ENCODE assay signal across 8 mouse cellular contexts in genomic region chr3:98428449-98428775, GRCm38 (mm10). TPM values are rescaled to one million over a fixed set of nuclear protein-coding genes. Genes with fewer than 3 reads are reported as not detected.
A peak's percentile ranks its signal among the peaks of the same experiment; 100 is the strongest.
DNase-seq lines count a peak whose midpoint lies in the region; ATAC-seq and TF ChIP-seq lines count a peak whose summit lies in the region.

No protein-coding gene starts in this region.

- peak overlapping the region; percentile 44 for H3K9ac ChIP-seq in forebrain, embryonic 15.5 days (replicated peaks)
- peak overlapping the region; percentile 59 for H3K9ac ChIP-seq in liver, embryonic 11.5 days (ENCODE audit: low read depth, low read length)

- H3K4me2 ChIP-seq in forebrain, embryonic 15.5 days (replicated peaks), result peak overlapping the region; percentile 85
- H3K4me2 ChIP-seq in liver, embryonic 11.5 days, result peak overlapping the region; percentile 97

- no peak overlapping the region for H3K27ac ChIP-seq in gastrocnemius, adult 2 months
- no peak overlapping the region for H3K27ac ChIP-seq in forebrain, embryonic 15.5 days (replicated peaks)
- no peak overlapping the region for H3K27ac ChIP-seq in liver, embryonic 11.5 days (ENCODE audit: low read depth, low read length)

- intact Hi-C loops in gastrocnemius, adult 2 months (cut with DNase I), result loop anchor here (5.0 kb wide), 1 partner anchor 66 kb away; no protein-coding TSS in a partner anchor
- intact Hi-C loops in gastrocnemius, postnatal 14 days (cut with DNase I; ENCODE audit: low total_unique reads), result no loop called here

- H3K27me3 ChIP-seq in forebrain, embryonic 15.5 days, result peaks cover 10% of the 10 kb centered on the region; the same call in 1 of the 2 replicates
- H3K27me3 ChIP-seq in liver, embryonic 11.5 days (replicated peaks; ENCODE audit: control insufficient read depth, insufficient read depth, low read length), result peaks cover 30% of the 10 kb centered on the region

- peaks cover 4% of the 10 kb centered on the region; the same call in 1 of the 2 replicates for H3K36me3 ChIP-seq in forebrain, embryonic 15.5 days
- no peaks in the 10 kb centered on the region; the same call in 1 of the 2 replicates for H3K36me3 ChIP-seq in liver, embryonic 11.5 days (ENCODE audit: control insufficient read depth, insufficient read depth, low read length)

- 4% methylated on average over 17 of the region's 17 CpGs for WGBS in forebrain, embryonic 15.5 days
- WGBS in liver, embryonic 11.5 days, result 3% methylated on average over 17 of the region's 17 CpGs

- H3K4me3 ChIP-seq in gastrocnemius, adult 2 months, result peak overlapping the region; percentile 87
- peak overlapping the region; percentile 59 for H3K4me3 ChIP-seq in forebrain, embryonic 15.5 days
- peak overlapping the region; percentile 65 for H3K4me3 ChIP-seq in liver, embryonic 11.5 days (ENCODE audit: low read depth, low read length)

- no peak for TF ChIP-seq CTCF in gastrocnemius, adult 2 months (IDR thresholded peaks at IDR 0.05)

- peaks cover 15% of the 10 kb centered on the region for H3K4me1 ChIP-seq in forebrain, embryonic 15.5 days
- H3K4me1 ChIP-seq in liver, embryonic 11.5 days (replicated peaks; ENCODE audit: control insufficient read depth, insufficient read depth, low read length), result peaks cover 5% of the 10 kb centered on the region

- no peak for DNase-seq in gastrocnemius, adult 2 months
- no peak for DNase-seq in gastrocnemius, postnatal 14 days
- DNase-seq in CD4-positive, CD25-positive, alpha-beta regulatory T cell, adult 2 months (ENCODE audit: low read depth, low spot score), result peak; percentile 59
- no peak for DNase-seq in liver, embryonic 11.5 days (ENCODE audit: low spot score)
- DNase-seq in thymus, postnatal 0 days (ENCODE audit: low spot score), result peak; percentile 59
- no peak for DNase-seq in spleen, postnatal 14 days (ENCODE audit: low spot score in 2 of 2)
- no peak for DNase-seq in cerebellum, postnatal 10 days

- no peaks in the 10 kb centered on the region for H3K9me3 ChIP-seq in forebrain, embryonic 15.5 days
- H3K9me3 ChIP-seq in liver, embryonic 11.5 days (ENCODE audit: control insufficient read depth, low read length), result no peaks in the 10 kb centered on the region

- peak; percentile 47 for ATAC-seq in forebrain, embryonic 15.5 days (replicated peaks)
- no peak for ATAC-seq in liver, embryonic 11.5 days (replicated peaks; ENCODE audit: low FRiP score)

RNA-seq across cellular contexts. Expression of gene Gm4450, which starts 28.5 kb away (rescaled TPM):
- not detected for total RNA-seq in gastrocnemius, adult 2 months (2021)
- total RNA-seq in gastrocnemius, postnatal 14 days (2021), result not detected
- polyA plus RNA-seq in forebrain, embryonic 15.5 days (2015; fragmentation: Nextera tagmentation; extraction: Ambion mirVana), result not detected in 2 replicates
- not detected in 2 replicates for polyA plus RNA-seq in liver, embryonic 11.5 days (2014; fragmentation: Nextera tagmentation; extraction: Ambion mirVana)
- not detected in 2 replicates for polyA plus RNA-seq in thymus, postnatal 0 days (2015; fragmentation: Nextera tagmentation; extraction: Ambion mirVana)

RNA-seq across cellular contexts. Expression of gene Zfp697, which starts 46.2 kb away (rescaled TPM):
- 1 to 10 TPM; 1.1 to 1.6 TPM for total RNA-seq in gastrocnemius, adult 2 months (2021)
- 1 to 10 TPM; 1.2 to 1.3 TPM for total RNA-seq in gastrocnemius, postnatal 14 days (2021)
- polyA plus RNA-seq in forebrain, embryonic 15.5 days (2015; fragmentation: Nextera tagmentation; extraction: Ambion mirVana), result 15.5 and 16.0 TPM in 2 replicates
- polyA plus RNA-seq in liver, embryonic 11.5 days (2014; fragmentation: Nextera tagmentation; extraction: Ambion mirVana), result 4.8 and 5.7 TPM in 2 replicates
- polyA plus RNA-seq in thymus, postnatal 0 days (2015; fragmentation: Nextera tagmentation; extraction: Ambion mirVana), result 1.3 and 1.4 TPM in 2 replicates

Comparison
In these comparisons a context has a peak if more than half of its experiments do, and no peak if none do; other contexts are left out.
1. DNase-seq: peak in CD4-positive, CD25-positive, alpha-beta regulatory T cell, adult 2 months (single experiment) and thymus, postnatal 0 days (single experiment); none in gastrocnemius, adult 2 months (single experiment), gastrocnemius, postnatal 14 days (single experiment), liver, embryonic 11.5 days (single experiment), spleen, postnatal 14 days (0 of 2) and cerebellum, postnatal 10 days (0 of 2).
2. Peak in every context shown above with its lines, with median percentiles within 50 percentile points of each other: H3K4me3 ChIP-seq.